Mouse (Mus musculus) E14TG2a.4 (cell line): ENCODE results near the gene Cadm1.

Source experiments
- CTCF ChIP-seq: conservative IDR thresholded peaks from 2 replicates; pipeline ENCODE4 v1.5.1; 2014; ENCODE audit warnings: low read length
- NANOG ChIP-seq: IDR thresholded peaks from 2 replicates; pipeline ENCODE4 v1.6.1; 2014; ENCODE audit warnings: borderline replicate concordance, low read length, mixed read lengths
- POU5F1 ChIP-seq: IDR thresholded peaks from 2 replicates; pipeline ENCODE4 v1.6.1; 2014; ENCODE audit warnings: low read length, borderline replicate concordance

DNA sequence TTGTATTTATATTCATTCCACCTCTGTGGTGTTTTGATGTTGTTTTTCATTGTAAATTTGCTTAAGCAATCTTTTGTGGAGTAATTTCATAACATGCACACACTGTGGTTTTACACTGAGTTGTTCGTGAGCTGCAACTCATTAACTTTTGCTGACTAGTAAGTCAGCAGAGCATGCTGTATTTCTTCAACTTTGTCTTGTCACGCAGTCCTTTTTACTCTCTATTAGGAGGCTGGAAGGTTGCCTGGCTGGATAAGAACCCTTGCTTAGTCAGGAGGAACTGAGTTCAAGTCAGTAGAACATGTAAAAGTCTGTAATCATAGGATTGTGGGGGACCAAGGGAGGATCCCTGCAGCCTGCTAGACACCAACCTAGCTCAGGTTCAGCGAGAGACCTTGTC lies 185.4 kb downstream of the Cadm1 start:
- TF ChIP-seq CTCF (no peak), NANOG (no peak), POU5F1 (no peak)
